ENCODE assay signal across 7 mouse cellular contexts in the genomic region with DNA sequence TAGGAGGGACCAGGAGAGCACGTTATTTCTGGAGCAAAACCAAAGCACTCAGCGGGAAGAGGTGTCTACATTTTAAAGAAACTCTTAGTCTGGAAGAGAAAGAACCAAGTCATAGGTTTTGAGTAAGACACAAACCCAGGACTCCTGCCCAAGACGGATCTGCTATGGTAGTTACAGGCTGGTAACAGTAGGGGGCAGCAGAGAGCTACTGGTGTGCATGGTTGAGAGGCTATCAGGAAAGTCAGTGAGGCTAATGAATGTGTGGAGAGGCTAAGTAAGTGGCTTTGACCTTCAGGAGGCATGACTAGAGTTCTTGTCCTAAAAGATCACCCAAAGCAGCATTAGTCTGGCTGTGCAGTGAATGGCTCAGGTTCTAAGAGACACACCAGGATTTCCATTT. TPM values are rescaled to one million over a fixed set of nuclear protein-coding genes. Genes with fewer than 3 reads are reported as not detected.
DNase-seq lines count a peak whose midpoint lies in the region; ATAC-seq and TF ChIP-seq lines count a peak whose summit lies in the region.

No protein-coding gene starts in this region.

- peak; percentile 82 for ATAC-seq in granulocyte monocyte progenitor cell, adult 5-6 weeks (replicated peaks; ENCODE audit: poor library complexity, severe bottlenecking)

- no peaks in the 10 kb centered on the region for H3K36me3 ChIP-seq in E14TG2a.4 (ENCODE audit: insufficient read depth, low read length)

- 2% methylated on average over 3 of the region's 3 CpGs for WGBS in lung, adult 2 months

- H3K4me3 ChIP-seq in E14TG2a.4 (replicated peaks; ENCODE audit: low read length), result no peak overlapping the region
- H3K4me3 ChIP-seq in lung, adult 2 months (replicated peaks; ENCODE audit: extremely low read depth, low read depth, low read length), result no peak overlapping the region

- H3K4me1 ChIP-seq in E14TG2a.4 (replicated peaks; ENCODE audit: low read depth, low read length), result peaks cover 5% of the 10 kb centered on the region; the same call in 1 of the 2 replicates
- no peaks in the 10 kb centered on the region for H3K4me1 ChIP-seq in lung, adult 2 months (ENCODE audit: control insufficient read depth, insufficient read depth, low read length)

- H3K27me3 ChIP-seq in E14TG2a.4 (ENCODE audit: insufficient read depth, low read length), result peaks cover 11% of the 10 kb centered on the region

- peak; percentile 98 for TF ChIP-seq CTCF in E14TG2a.4 (conservative IDR thresholded peaks at IDR 0.05; ENCODE audit: low read length)
- peak; percentile 78 for TF ChIP-seq CTCF in lung, adult 2 months (IDR thresholded peaks at IDR 0.05; ENCODE audit: insufficient read depth, low read length)

- TF ChIP-seq POLR2A in lung, adult 2 months (IDR thresholded peaks at IDR 0.05; ENCODE audit: borderline replicate concordance, extremely low read depth, low read depth, low read length), result no peak

- peak; percentile 8 for DNase-seq in T-cell, adult 2 months (ENCODE audit: low spot score)
- DNase-seq in cerebellum, postnatal 14 days, result peak; percentile 88 to 91
- DNase-seq in layer of hippocampus, adult 11-12 months (ENCODE audit: low spot score), result peak; percentile 66
- DNase-seq in lung, adult 2 months, result peak; percentile 49
- peak; percentile 24 for DNase-seq in skeletal muscle tissue, adult 2 months (ENCODE audit: low read depth, low spot score)

- H3K9me3 ChIP-seq in E14TG2a.4 (ENCODE audit: low read length), result no peaks in the 10 kb centered on the region

RNA-seq across cellular contexts. Expression of a gene that starts 37.0 kb away (rescaled TPM):
- total RNA-seq in granulocyte monocyte progenitor cell, adult 5-6 weeks (2014; fragmentation: Nextera tagmentation), result 2.1 and 6.0 TPM in 2 replicates
- 1.8 TPM in 2 replicates for total RNA-seq in granulocyte monocyte progenitor cell, adult 5-6 weeks (2017)
- polyA plus RNA-seq in lung, adult 2 months (2012; rRNA removed), result 4.5 and 7.9 TPM in 2 replicates

RNA-seq across cellular contexts. Expression of a gene that starts 40.3 kb away (rescaled TPM):
- total RNA-seq in granulocyte monocyte progenitor cell, adult 5-6 weeks (2014; fragmentation: Nextera tagmentation), result not detected in 2 replicates
- not detected in 2 replicates for total RNA-seq in granulocyte monocyte progenitor cell, adult 5-6 weeks (2017)
- polyA plus RNA-seq in lung, adult 2 months (2012; rRNA removed), result 0.03 and 0.07 TPM in 2 replicates

Comparison
In these comparisons a context has a peak if more than half of its experiments do, and no peak if none do; other contexts are left out.
1. DNase-seq: peak in every context shown above with its lines; median percentile 90 in cerebellum, postnatal 14 days; 66 in layer of hippocampus, adult 11-12 months; 49 in lung, adult 2 months; 24 in skeletal muscle tissue, adult 2 months; 8 in T-cell, adult 2 months.